Mouse (Mus musculus) liver, embryonic 15.5 days (tissue): ENCODE data around the gene Atp8a1. TPM values are rescaled to one million over a fixed set of nuclear protein-coding genes. Genes with fewer than 3 reads are reported as not detected.
"Not testable (repeated sequence)": the region's sequence is repeated elsewhere in the genome, so short reads cannot be mapped to it uniquely, and the experiment has no call there.

Experiments
- ATAC-seq: fragments of 200-750 bp; cut with Nextera tagmentation; 2 replicates; pipeline ENCODE4 v1.8.0; 2017; ENCODE audit warnings: moderate number of reproducible peaks, mild to moderate bottlenecking, moderate library complexity; ENCODE audit not compliant: insufficient read depth
- H3K27ac ChIP-seq: fragments of 300-500 bp; sonication (generic); replicated peaks from 2 replicates; pipeline ENCODE4 v1.5.1; 2015; ENCODE audit warnings: mild to moderate bottlenecking, inconsistent platforms
- H3K27me3 ChIP-seq: fragments of 300-500 bp; sonication (generic); 2 replicates; pipeline ENCODE4 v1.6.1; 2015; ENCODE audit warnings: mild to moderate bottlenecking, inconsistent platforms
- H3K36me3 ChIP-seq: fragments of 300-500 bp; sonication (generic); replicated peaks from 2 replicates; pipeline ENCODE4 v1.6.1; 2015; ENCODE audit warnings: moderate library complexity, mild to moderate bottlenecking, inconsistent platforms
- H3K4me1 ChIP-seq: fragments of 300-500 bp; sonication (generic); replicated peaks from 2 replicates; pipeline ENCODE4 v1.6.1; 2015; ENCODE audit warnings: inconsistent platforms
- H3K4me2 ChIP-seq: fragments of 300-500 bp; sonication (generic); 2 replicates; pipeline ENCODE4 v1.6.1; 2015; ENCODE audit warnings: moderate library complexity, mild to moderate bottlenecking, inconsistent platforms
- H3K4me3 ChIP-seq: fragments of 300-500 bp; sonication (generic); replicated peaks from 2 replicates; pipeline ENCODE4 v1.5.1; 2015; ENCODE audit warnings: mild to moderate bottlenecking, inconsistent platforms
- H3K9ac ChIP-seq: fragments of 300-500 bp; sonication (generic); 2 replicates; pipeline ENCODE4 v1.6.1; 2015; ENCODE audit warnings: moderate library complexity, mild to moderate bottlenecking, inconsistent platforms
- H3K9me3 ChIP-seq: fragments of 300-500 bp; sonication (generic); replicated peaks from 2 replicates; pipeline ENCODE4 v1.6.1; 2016; ENCODE audit warnings: inconsistent platforms
- WGBS: fragments of 180-500 bp; shearing (Covaris S2); methylation state at CpG from one replicate; pipeline ENCODE4 v1.1.7; 2015; ENCODE audit warnings: mixed read lengths; ENCODE audit not compliant: insufficient replicate concordance; 5-methylcytosine and 5-hydroxymethylcytosine counted together
- polyA plus RNA-seq: library from polyadenylated mRNA; unstranded; fragments of >200 nt; fragmentation: Nextera tagmentation; extraction: Ambion mirVana; gene quantifications from 2 replicates; pipeline ENCODE4 v1.2.1, GENCODE M21; 2015

Gene Atp8a1
- polyA plus RNA-seq, 1 experiment from 2014 or later, result 40.5 TPM

- H3K4me1 ChIP-seq, result peaks cover 53% of the 10 kb centered on the region
- no peaks in the 10 kb centered on the region for H3K9me3 ChIP-seq
- no peak overlapping the region for H3K9ac ChIP-seq
- no peak overlapping the region for H3K4me3 ChIP-seq
- 77% methylated on average over 9 of the region's 9 CpGs for WGBS
- H3K27ac ChIP-seq, result no peak overlapping the region
- no peaks in the 10 kb centered on the region for H3K36me3 ChIP-seq
- no peak overlapping the region for H3K4me2 ChIP-seq
- H3K27me3 ChIP-seq, result no peaks in the 10 kb centered on the region
- no peak for ATAC-seq
These were observed 21.0 kb downstream of the Atp8a1 start for GRCm38 (mm10) chr5:67826278-67826677.

- H3K27ac ChIP-seq, result no peak overlapping the region
- WGBS, result 78% methylated on average over 2 of the region's 2 CpGs
- no peak overlapping the region for H3K4me3 ChIP-seq
- no peaks in the 10 kb centered on the region for H3K9me3 ChIP-seq
- H3K4me2 ChIP-seq, result no peak overlapping the region
- H3K27me3 ChIP-seq, result no peaks in the 10 kb centered on the region
- no peaks in the 10 kb centered on the region for H3K36me3 ChIP-seq
- ATAC-seq, result no peak
- no peak overlapping the region for H3K9ac ChIP-seq
- peaks cover 56% of the 10 kb centered on the region for H3K4me1 ChIP-seq
These were observed 22.6 kb downstream of the Atp8a1 start for GRCm38 (mm10) chr5:67824600-67824999.

GRCm38 (mm10) chr5:67823771-67824170, 23.5 kb downstream of the Atp8a1 start:
- Histone ChIP-seq H3K4me1 (peaks cover 52% of the 10 kb centered on the region), H3K9me3 (no peaks in the 10 kb centered on the region), H3K4me3 (no peak overlapping the region), H3K27me3 (no peaks in the 10 kb centered on the region), H3K27ac (no peak overlapping the region), H3K36me3 (no peaks in the 10 kb centered on the region), H3K4me2 (no peak overlapping the region), H3K9ac (no peak overlapping the region)
- ATAC-seq, result no peak
- WGBS, result 79% methylated on average over 5 of the region's 5 CpGs

GRCm38 (mm10) chr5:67822619-67823018, 24.6 kb downstream of the Atp8a1 start:
- no peak overlapping the region for H3K4me2 ChIP-seq
- no peak overlapping the region for H3K9ac ChIP-seq
- WGBS, result 25% methylated on average over 6 of the region's 6 CpGs
- H3K27ac ChIP-seq, result peak overlapping the region; percentile 70
- H3K4me1 ChIP-seq, result peaks cover 52% of the 10 kb centered on the region
- no peak overlapping the region for H3K4me3 ChIP-seq
- H3K27me3 ChIP-seq, result no peaks in the 10 kb centered on the region
- no peaks in the 10 kb centered on the region for H3K9me3 ChIP-seq
- no peaks in the 10 kb centered on the region for H3K36me3 ChIP-seq
- 0 out of 2 replicates have a peak, but pooled peaks have one; percentile 20 for ATAC-seq

GRCm38 (mm10) chr5:67821987-67822401, 25.2 kb downstream of the Atp8a1 start:
- Histone ChIP-seq H3K36me3 (no peaks in the 10 kb centered on the region), H3K27ac (peak overlapping the region; percentile 70), H3K4me2 (peak overlapping the region; percentile 45), H3K9ac (no peak overlapping the region), H3K9me3 (no peaks in the 10 kb centered on the region), H3K27me3 (no peaks in the 10 kb centered on the region), H3K4me1 (peaks cover 58% of the 10 kb centered on the region), H3K4me3 (no peak overlapping the region)
- 19% methylated on average over 8 of the region's 8 CpGs for WGBS
- ATAC-seq, result peak; percentile 63

- Histone ChIP-seq H3K4me3 (no peak overlapping the region), H3K27me3 (no peaks in the 10 kb centered on the region), H3K9ac (no peak overlapping the region), H3K4me1 (peaks cover 66% of the 10 kb centered on the region), H3K4me2 (peak overlapping the region; percentile 45), H3K36me3 (no peaks in the 10 kb centered on the region), H3K27ac (peak overlapping the region; percentile 60), H3K9me3 (no peaks in the 10 kb centered on the region)
- WGBS, result 46% methylated on average over 2 of the region's 2 CpGs
- peak; percentile 43 for ATAC-seq
These were observed 26.0 kb downstream of the Atp8a1 start for GRCm38 (mm10) chr5:67821185-67821584.

- H3K9me3 ChIP-seq, result no peaks in the 10 kb centered on the region
- H3K4me3 ChIP-seq, result no peak overlapping the region
- no peaks in the 10 kb centered on the region for H3K36me3 ChIP-seq
- H3K4me1 ChIP-seq, result peaks cover 76% of the 10 kb centered on the region
- no peak for ATAC-seq
- no peak overlapping the region for H3K4me2 ChIP-seq
- no peak overlapping the region for H3K9ac ChIP-seq
- H3K27me3 ChIP-seq, result no peaks in the 10 kb centered on the region
- no peak overlapping the region for H3K27ac ChIP-seq
- 75% methylated on average over 5 of the region's 5 CpGs for WGBS
These were observed 27.8 kb downstream of the Atp8a1 start for GRCm38 (mm10) chr5:67819451-67819850.

GRCm38 (mm10) chr5:67815572-67816325, 31.5 kb downstream of the Atp8a1 start:
- Histone ChIP-seq H3K27ac (peak overlapping the region; percentile 95), H3K4me1 (peaks cover 57% of the 10 kb centered on the region), H3K9me3 (no peaks in the 10 kb centered on the region), H3K4me2 (peak overlapping the region; percentile 71), H3K9ac (peak overlapping the region; percentile 76), H3K27me3 (no peaks in the 10 kb centered on the region), H3K4me3 (peak overlapping the region; percentile 69), H3K36me3 (peaks cover 12% of the 10 kb centered on the region)
- peak; percentile 89 for ATAC-seq
- 16% methylated on average over 16 of the region's 16 CpGs for WGBS

- WGBS, result 17% methylated on average over 8 of the region's 8 CpGs
- peak overlapping the region; percentile 95 for H3K27ac ChIP-seq
- H3K36me3 ChIP-seq, result peaks cover 18% of the 10 kb centered on the region
These were observed 32.2 kb downstream of the Atp8a1 start for GRCm38 (mm10) chr5:67815060-67815459.

GRCm38 (mm10) chr5:67814437-67814965, 32.7 kb downstream of the Atp8a1 start:
- no peaks in the 10 kb centered on the region for H3K9me3 ChIP-seq
- peak overlapping the region; percentile 79 for H3K27ac ChIP-seq
- ATAC-seq, result no peak
- peaks cover 48% of the 10 kb centered on the region for H3K4me1 ChIP-seq
- peak overlapping the region; percentile 63 for H3K4me3 ChIP-seq
- H3K27me3 ChIP-seq, result no peaks in the 10 kb centered on the region
- 20% methylated on average over 7 of the region's 7 CpGs for WGBS
- H3K36me3 ChIP-seq, result peaks cover 22% of the 10 kb centered on the region
- H3K9ac ChIP-seq, result peak overlapping the region; percentile 68
- peak overlapping the region; percentile 75 for H3K4me2 ChIP-seq

More at GRCm38 (mm10) chr5:67815060-67815459, 32.2 kb downstream of the Atp8a1 start:
- peak overlapping the region; percentile 76 for H3K9ac ChIP-seq
- not testable (repeated sequence) for H3K27me3 ChIP-seq, H3K9me3 ChIP-seq, ATAC-seq
- H3K4me1 ChIP-seq, result peaks cover 53% of the 10 kb centered on the region
- H3K4me3 ChIP-seq, result peak overlapping the region; percentile 69
- H3K4me2 ChIP-seq, result peak overlapping the region; percentile 71

- H3K4me1 ChIP-seq, result peaks cover 48% of the 10 kb centered on the region
- H3K36me3 ChIP-seq, result peaks cover 28% of the 10 kb centered on the region
- peak overlapping the region; percentile 63 for H3K4me3 ChIP-seq
- WGBS, result 19% methylated on average over 5 of the region's 5 CpGs
- H3K27me3 ChIP-seq, result no peaks in the 10 kb centered on the region
- peak; percentile 49 for ATAC-seq
- H3K4me2 ChIP-seq, result peak overlapping the region; percentile 75
- H3K27ac ChIP-seq, result peak overlapping the region; percentile 79
- H3K9ac ChIP-seq, result peak overlapping the region; percentile 68
- no peaks in the 10 kb centered on the region for H3K9me3 ChIP-seq
These were observed 33.9 kb downstream of the Atp8a1 start for GRCm38 (mm10) chr5:67813334-67813733.
